Mouse (Mus musculus): ENCODE measurements around the gene Ces1g. TPM values are rescaled to one million over a fixed set of nuclear protein-coding genes. Genes with fewer than 3 reads are reported as not detected.

The Ces1g gene
- polyA plus RNA-seq (2015; fragmentation: Nextera tagmentation; extraction: Ambion mirVana), result not detected in 2 replicates

- H3K4me3 ChIP-seq, result no peak within 1 kb of the TSS
- no peaks in the 10 kb centered on the region for H3K4me1 ChIP-seq
- H3K4me2 ChIP-seq (replicated peaks), result no peak within 1 kb of the TSS
- H3K27ac ChIP-seq (replicated peaks), result no peak within 1 kb of the TSS
- no peaks in the 10 kb centered on the region for H3K36me3 ChIP-seq
- H3K9ac ChIP-seq (replicated peaks), result no peak within 1 kb of the TSS
- no peak for ATAC-seq (replicated peaks)
- no peaks in the 10 kb centered on the region for H3K9me3 ChIP-seq
- no peaks in the 10 kb centered on the region for H3K27me3 ChIP-seq
- WGBS, result 72% methylated on average over 3 of the region's 3 CpGs
Observed at GRCm38 (mm10) chr8:93337207-93337606, at the start of gene Ces1g. TSS of gene Ces1g (minus strand) at chr8:93337308.

- 90% methylated on average over 4 of the region's 4 CpGs for WGBS
- H3K4me3 ChIP-seq, result no peak within 1 kb of the TSS
- H3K9ac ChIP-seq (replicated peaks), result no peak within 1 kb of the TSS
- no peaks in the 10 kb centered on the region for H3K27me3 ChIP-seq
- no peak within 1 kb of the TSS for H3K27ac ChIP-seq (replicated peaks)
- no peaks in the 10 kb centered on the region for H3K9me3 ChIP-seq
- H3K36me3 ChIP-seq, result no peaks in the 10 kb centered on the region
- ATAC-seq (replicated peaks), result no peak
- H3K4me1 ChIP-seq, result no peaks in the 10 kb centered on the region
- no peak within 1 kb of the TSS for H3K4me2 ChIP-seq (replicated peaks)
Observed at GRCm38 (mm10) chr8:93379625-93380024, 42.5 kb upstream of the Ces1g start, which contains the start of gene Ces1h. TSS of gene Ces1h (minus strand) at chr8:93379725.

DNA sequence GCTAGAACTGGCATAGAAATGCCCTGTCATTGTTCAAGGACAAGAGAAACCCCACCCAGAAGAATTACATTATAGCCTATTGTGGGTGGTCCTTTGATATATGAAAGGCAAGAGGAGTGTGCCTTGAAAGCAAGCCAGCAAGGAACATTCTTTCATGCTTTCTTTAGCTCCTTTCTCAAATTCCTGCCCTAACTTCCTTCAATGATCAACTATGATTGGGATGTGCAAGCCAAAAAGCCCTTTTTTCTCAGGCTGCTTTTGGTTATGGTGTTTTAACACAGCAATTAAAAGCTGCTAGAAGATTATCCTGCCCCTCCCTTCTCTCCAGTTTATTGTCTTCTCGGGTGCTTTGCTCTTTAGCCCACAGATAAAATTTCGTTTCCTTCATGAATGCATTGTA lies 32.4 kb upstream of the Ces1g start:
- H3K27me3 ChIP-seq, result no peaks in the 10 kb centered on the region
- WGBS, result 10% methylated on average over 2 of the region's 2 CpGs
- no peaks in the 10 kb centered on the region for H3K9me3 ChIP-seq
- no peak for ATAC-seq (replicated peaks)
- no peak overlapping the region for H3K9ac ChIP-seq (replicated peaks)
- no peak overlapping the region for H3K27ac ChIP-seq (replicated peaks)
- H3K4me3 ChIP-seq, result no peak overlapping the region
- H3K36me3 ChIP-seq, result no peaks in the 10 kb centered on the region
- no peaks in the 10 kb centered on the region for H3K4me1 ChIP-seq
- H3K4me2 ChIP-seq (replicated peaks), result no peak overlapping the region

GRCm38 (mm10) chr8:93360113-93360512 lies 23.0 kb upstream of the Ces1g start:
- no peaks in the 10 kb centered on the region for H3K4me1 ChIP-seq
- no peak overlapping the region for H3K4me2 ChIP-seq (replicated peaks)
- H3K9ac ChIP-seq (replicated peaks), result no peak overlapping the region
- no peaks in the 10 kb centered on the region for H3K27me3 ChIP-seq
- H3K27ac ChIP-seq (replicated peaks), result no peak overlapping the region
- no peak for ATAC-seq (replicated peaks)
- H3K36me3 ChIP-seq, result no peaks in the 10 kb centered on the region
- H3K9me3 ChIP-seq, result no peaks in the 10 kb centered on the region
- no peak overlapping the region for H3K4me3 ChIP-seq

DNA sequence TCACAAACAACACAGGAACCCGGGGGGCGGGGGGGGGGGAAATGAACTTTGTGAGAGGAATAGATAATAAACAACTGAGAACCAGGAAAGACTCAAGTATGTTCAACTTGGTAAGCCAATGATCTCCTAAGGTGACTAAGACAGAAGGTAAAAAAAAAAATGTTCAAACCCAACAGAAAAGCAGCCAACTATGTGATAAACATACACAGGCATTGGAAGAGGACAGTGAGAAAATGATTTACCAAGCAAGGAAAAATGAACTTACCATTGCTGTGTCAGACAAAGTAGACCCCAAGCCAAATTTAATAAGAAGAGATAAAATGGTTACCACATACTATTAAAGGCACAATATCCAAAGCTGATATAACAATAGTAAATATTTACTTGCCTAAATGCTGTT lies 2.4 kb upstream of the Ces1g start:
- ATAC-seq (replicated peaks), result no peak
- H3K4me3 ChIP-seq, result no peak overlapping the region
- H3K9me3 ChIP-seq, result no peaks in the 10 kb centered on the region
- H3K9ac ChIP-seq (replicated peaks), result no peak overlapping the region
- no peaks in the 10 kb centered on the region for H3K36me3 ChIP-seq
- 89% methylated on average over 2 of the region's 2 CpGs for WGBS
- no peaks in the 10 kb centered on the region for H3K27me3 ChIP-seq
- no peaks in the 10 kb centered on the region for H3K4me1 ChIP-seq
- no peak overlapping the region for H3K27ac ChIP-seq (replicated peaks)
- H3K4me2 ChIP-seq (replicated peaks), result no peak overlapping the region

DNA sequence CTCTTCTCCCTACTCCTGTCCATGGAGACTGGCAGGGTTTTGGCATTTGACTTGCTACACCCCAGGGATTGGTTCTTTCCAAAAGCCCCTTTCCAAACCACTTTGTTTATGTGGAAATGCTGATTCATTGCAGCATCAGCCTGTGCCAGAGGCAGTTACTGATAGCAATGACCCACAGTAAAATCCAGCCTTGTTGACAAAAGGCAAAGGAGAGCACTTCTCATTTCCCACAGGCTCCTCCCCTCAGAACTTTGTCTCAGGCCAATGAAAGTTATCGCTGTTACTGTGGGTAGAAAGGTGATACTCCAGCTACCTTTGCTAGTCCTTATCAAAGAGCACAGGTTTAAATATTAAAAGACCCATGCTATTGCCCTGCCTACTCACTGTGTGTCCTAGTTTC lies 4.4 kb downstream of the Ces1g start:
- no peaks in the 10 kb centered on the region for H3K9me3 ChIP-seq
- no peak overlapping the region for H3K27ac ChIP-seq (replicated peaks)
- no peaks in the 10 kb centered on the region for H3K36me3 ChIP-seq
- no peaks in the 10 kb centered on the region for H3K4me1 ChIP-seq
- H3K4me3 ChIP-seq, result no peak overlapping the region
- WGBS, result 86% methylated on average over 1 of the region's 1 CpGs
- H3K9ac ChIP-seq (replicated peaks), result no peak overlapping the region
- H3K27me3 ChIP-seq, result no peaks in the 10 kb centered on the region
- ATAC-seq (replicated peaks), result no peak
- H3K4me2 ChIP-seq (replicated peaks), result no peak overlapping the region

GRCm38 (mm10) chr8:93331151-93331550 lies 6.0 kb downstream of the Ces1g start:
- WGBS, result 93% methylated on average over 2 of the region's 2 CpGs
- no peak for ATAC-seq (replicated peaks)
- no peaks in the 10 kb centered on the region for H3K36me3 ChIP-seq

DNA sequence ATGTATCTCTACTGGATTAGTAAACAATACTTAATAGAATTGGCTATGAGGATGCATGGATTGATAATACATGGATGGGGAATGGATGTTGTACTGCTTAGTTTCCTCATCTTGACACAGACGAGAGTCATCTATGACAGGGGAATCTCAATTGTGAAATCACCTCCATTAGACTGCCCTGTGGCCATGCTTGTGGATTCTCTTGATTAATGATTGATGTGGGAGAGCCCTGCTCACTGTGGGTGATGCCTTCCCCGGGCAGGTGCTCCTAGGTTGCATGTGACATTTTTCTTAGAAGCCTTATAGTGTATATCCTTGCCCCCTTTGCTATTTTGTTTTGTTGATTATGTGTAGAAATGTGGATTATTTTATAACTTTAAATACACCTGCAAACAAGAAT lies 12.0 kb downstream of the Ces1g start:
- Histone ChIP-seq H3K4me1 (no peaks in the 10 kb centered on the region), H3K27me3 (no peaks in the 10 kb centered on the region), H3K27ac (replicated peaks) (no peak overlapping the region), H3K9ac (replicated peaks) (no peak overlapping the region), H3K4me3 (no peak overlapping the region), H3K36me3 (no peaks in the 10 kb centered on the region), H3K4me2 (replicated peaks) (no peak overlapping the region), H3K9me3 (no peaks in the 10 kb centered on the region)
- WGBS, result 90% methylated on average over 2 of the region's 2 CpGs
- ATAC-seq (replicated peaks), result no peak

More at GRCm38 (mm10) chr8:93331151-93331550, 6.0 kb downstream of the Ces1g start:
- Histone ChIP-seq H3K4me3 (no peak overlapping the region), H3K27me3 (no peaks in the 10 kb centered on the region), H3K9me3 (no peaks in the 10 kb centered on the region), H3K4me1 (no peaks in the 10 kb centered on the region), H3K4me2 (replicated peaks) (no peak overlapping the region), H3K9ac (replicated peaks) (no peak overlapping the region), H3K27ac (replicated peaks) (no peak overlapping the region)

- Histone ChIP-seq H3K27ac (replicated peaks) (no peak overlapping the region), H3K4me2 (replicated peaks) (no peak overlapping the region), H3K27me3 (no peaks in the 10 kb centered on the region), H3K9ac (replicated peaks) (no peak overlapping the region), H3K9me3 (no peaks in the 10 kb centered on the region), H3K36me3 (no peaks in the 10 kb centered on the region), H3K4me1 (no peaks in the 10 kb centered on the region), H3K4me3 (no peak overlapping the region)
- WGBS, result 84% methylated on average over 2 of the region's 2 CpGs
- no peak for ATAC-seq (replicated peaks)
Observed at GRCm38 (mm10) chr8:93317031-93317430, 20.1 kb downstream of the Ces1g start.

DNA sequence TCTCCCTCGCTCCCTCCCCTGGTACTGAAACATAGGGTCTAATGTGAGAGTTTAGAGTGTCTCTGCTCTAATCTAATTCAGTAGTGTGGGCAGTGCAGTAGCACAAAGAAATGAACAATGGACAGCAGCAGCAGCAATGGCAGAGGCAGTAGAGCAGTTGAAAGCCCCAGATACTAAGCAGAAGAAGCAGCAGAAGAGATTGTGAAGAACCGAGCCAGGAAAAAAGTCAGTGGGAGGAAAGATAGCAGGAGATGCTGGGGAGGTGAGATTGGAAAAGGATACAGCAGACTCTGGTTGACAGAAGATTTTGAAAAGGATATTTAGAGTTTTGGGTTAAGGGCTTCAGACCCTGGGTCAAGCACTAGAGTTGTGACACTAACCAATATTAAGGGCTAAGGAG lies 21.6 kb downstream of the Ces1g start:
- no peak for ATAC-seq (replicated peaks)
- H3K4me1 ChIP-seq, result no peaks in the 10 kb centered on the region
- H3K9me3 ChIP-seq, result no peaks in the 10 kb centered on the region
- H3K27ac ChIP-seq (replicated peaks), result no peak overlapping the region
- no peaks in the 10 kb centered on the region for H3K27me3 ChIP-seq
- no peak overlapping the region for H3K4me3 ChIP-seq
- H3K9ac ChIP-seq (replicated peaks), result no peak overlapping the region
- no peak overlapping the region for H3K4me2 ChIP-seq (replicated peaks)
- 83% methylated on average over 2 of the region's 2 CpGs for WGBS
- no peaks in the 10 kb centered on the region for H3K36me3 ChIP-seq

DNA sequence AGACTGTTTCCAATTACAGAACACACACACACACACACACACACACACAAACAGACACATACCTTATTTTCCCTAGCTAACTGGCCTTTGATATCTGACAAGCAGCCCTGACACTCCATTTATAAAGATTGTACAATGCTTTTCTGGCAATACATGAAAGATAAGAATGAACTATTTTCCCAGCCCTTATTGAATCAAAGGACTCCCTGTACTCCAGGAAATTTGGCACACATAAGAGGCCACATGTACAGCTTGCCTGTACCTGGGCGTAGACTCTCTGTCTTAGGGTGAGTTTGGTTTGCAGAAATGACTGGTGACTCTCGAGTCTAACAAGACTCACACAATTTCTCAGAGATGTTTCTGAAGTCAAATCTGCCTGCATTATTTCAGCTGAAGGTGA lies 53.2 kb downstream of the Ces1g start:
- no peak overlapping the region for H3K4me3 ChIP-seq
- H3K36me3 ChIP-seq, result no peaks in the 10 kb centered on the region
- H3K27ac ChIP-seq (replicated peaks), result no peak overlapping the region
- ATAC-seq (replicated peaks), result no peak
- H3K9me3 ChIP-seq, result no peaks in the 10 kb centered on the region
- no peaks in the 10 kb centered on the region for H3K4me1 ChIP-seq
- no peak overlapping the region for H3K9ac ChIP-seq (replicated peaks)
- WGBS, result 69% methylated on average over 2 of the region's 2 CpGs
- no peaks in the 10 kb centered on the region for H3K27me3 ChIP-seq
- no peak overlapping the region for H3K4me2 ChIP-seq (replicated peaks)

- H3K27ac ChIP-seq (replicated peaks), result no peak overlapping the region
- WGBS, result 76% methylated on average over 3 of the region's 3 CpGs
Observed at GRCm38 (mm10) chr8:93282349-93282748, 54.8 kb downstream of the Ces1g start.

DNA sequence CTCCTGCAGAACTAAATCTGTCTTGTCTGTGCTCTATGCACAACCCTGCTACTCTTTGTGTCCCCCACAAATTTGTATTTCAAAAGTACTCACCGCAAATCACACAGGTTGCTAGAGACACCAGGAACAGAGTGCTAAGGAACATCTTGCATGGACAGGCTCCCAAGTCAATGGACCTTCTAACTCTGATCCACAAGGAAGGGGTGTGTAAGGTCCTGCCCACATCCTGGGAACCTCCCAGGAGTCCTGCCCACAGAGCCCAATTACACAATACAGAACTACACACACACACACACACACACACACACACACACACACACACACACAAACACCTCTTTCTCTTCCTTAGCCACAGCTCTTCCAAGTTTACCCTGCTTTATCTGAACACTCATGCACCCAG lies 57.6 kb downstream of the Ces1g start, which contains the start of gene Ces1f:
Gene Ces1f (minus strand): TSS at position 192 of the 400 bp plus-strand sequence.
- no peak within 1 kb of the TSS for H3K4me2 ChIP-seq (replicated peaks)
- 91% methylated on average over 1 of the region's 1 CpGs for WGBS
- H3K4me3 ChIP-seq, result no peak within 1 kb of the TSS
- ATAC-seq (replicated peaks), result no peak
- no peak within 1 kb of the TSS for H3K9ac ChIP-seq (replicated peaks)
- no peaks in the 10 kb centered on the region for H3K36me3 ChIP-seq
- no peaks in the 10 kb centered on the region for H3K9me3 ChIP-seq
- H3K27ac ChIP-seq (replicated peaks), result no peak within 1 kb of the TSS
- no peaks in the 10 kb centered on the region for H3K27me3 ChIP-seq
- H3K4me1 ChIP-seq, result no peaks in the 10 kb centered on the region

More at GRCm38 (mm10) chr8:93282349-93282748, 54.8 kb downstream of the Ces1g start:
- H3K27me3 ChIP-seq, result no peaks in the 10 kb centered on the region
- ATAC-seq (replicated peaks), result no peak
- H3K36me3 ChIP-seq, result no peaks in the 10 kb centered on the region
- H3K4me3 ChIP-seq, result no peak overlapping the region
- H3K4me1 ChIP-seq, result no peaks in the 10 kb centered on the region
- H3K4me2 ChIP-seq (replicated peaks), result no peak overlapping the region
- no peak overlapping the region for H3K9ac ChIP-seq (replicated peaks)
- no peaks in the 10 kb centered on the region for H3K9me3 ChIP-seq
